Mouse (Mus musculus) left cerebral cortex, adult 6 months (tissue): ENCODE results near the gene Gm14496. TPM values are rescaled to one million over a fixed set of nuclear protein-coding genes. Genes with fewer than 3 reads are reported as not detected.

Experiments
- long read RNA-seq, 2 experiments: library from polyadenylated mRNA; unstranded; transcript quantifications; one replicate each; pipeline ENCODE4 v2.0.0; 2019 to 2020
- polyA plus RNA-seq: library from polyadenylated mRNA; unstranded; fragments of <200 nt; fragmentation: Nextera tagmentation; gene quantifications from 2 replicates; pipeline ENCODE4 v1.2.3, GENCODE M21; 2021

The Gm14496 gene
- polyA plus RNA-seq: not detected in 2 replicates
- long read RNA-seq, experiment 1: 0 reads
- long read RNA-seq, experiment 2: 0 reads

GRCm38 (mm10) chr2:181990829-181991228, at the start of gene Gm14496:
Gm14496 (plus strand) TSS chr2:181991129.

Other genes starting within 250 kb of the Gm14496 start
- 0.45 and 0.64 TPM in 2 replicates for gene Myt1, start 227.8 kb upstream of the Gm14496 start, polyA plus RNA-seq
- 17.1 and 23.6 TPM in 2 replicates for gene Pcmtd2, start 153.3 kb upstream of the Gm14496 start, polyA plus RNA-seq
- 37.5 and 43.0 TPM in 2 replicates for gene Polr3k, start 126.8 kb upstream of the Gm14496 start, polyA plus RNA-seq